Mouse (Mus musculus): ENCODE measurements around the gene Stmnd1.

- no peak for TF ChIP-seq CTCF (IDR thresholded peaks at IDR 0.05; ENCODE audit: low read depth, low read length)
- no peak for TF ChIP-seq POLR2A (IDR thresholded peaks at IDR 0.05; ENCODE audit: extremely low read depth, insufficient read depth, low read length)
Observed at GRCm38 (mm10) chr13:46326351-46326985, 52.9 kb downstream of the Stmnd1 start.
